Mouse (Mus musculus): ENCODE data around the gene Snrk. TPM values are rescaled to one million over a fixed set of nuclear protein-coding genes. Genes with fewer than 3 reads are reported as not detected.

The Snrk gene
- polyA plus RNA-seq, 1 experiment from 2014 or later = 37.2 TPM

DNA sequence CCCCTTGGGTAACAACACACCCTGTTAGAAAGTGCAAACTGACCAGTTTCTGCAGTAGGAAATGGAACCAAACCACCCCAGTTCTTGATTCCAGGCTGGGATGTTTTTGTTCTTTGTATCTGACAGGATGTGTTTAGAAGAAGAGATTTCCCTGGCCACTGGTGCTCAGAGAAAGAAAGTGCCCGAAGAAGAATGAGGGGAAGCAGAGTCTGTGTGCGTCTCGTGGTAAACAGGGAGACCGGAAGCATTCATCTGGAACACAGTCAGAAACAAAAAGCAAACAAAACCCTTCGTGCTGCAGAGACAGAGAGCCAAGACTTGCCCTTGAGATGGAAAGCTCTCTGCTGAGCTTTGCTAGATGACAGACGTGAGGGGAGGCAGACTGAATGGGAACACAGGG is 32.0 kb upstream of the Snrk start:
- Histone ChIP-seq H3K27me3 (ENCODE audit: control insufficient read depth, insufficient read depth, low read length) (no peaks in the 10 kb centered on the region), H3K4me1 (ENCODE audit: control insufficient read depth, insufficient read depth, low read length) (peaks cover 17% of the 10 kb centered on the region; the same call in 1 of the 2 replicates), H3K4me2 (replicated peaks; ENCODE audit: low read depth, low read length) (no peak overlapping the region), H3K4me3 (ENCODE audit: low read depth, low read length) (no peak overlapping the region), H3K9me3 (ENCODE audit: control insufficient read depth, low read depth, low read length) (no peaks in the 10 kb centered on the region), H3K36me3 (ENCODE audit: control insufficient read depth, insufficient read depth, low read length) (no peaks in the 10 kb centered on the region), H3K9ac (replicated peaks; ENCODE audit: low read depth, low read length) (no peak overlapping the region), H3K27ac (ENCODE audit: low read length) (peak overlapping the region; percentile 44; the same call in 1 of the 2 replicates)
- WGBS = 8% methylated on average over 6 of the region's 6 CpGs
- no peak for ATAC-seq (ENCODE audit: insufficient number of reproducible peaks, insufficient read depth, low FRiP score, low read depth)

DNA sequence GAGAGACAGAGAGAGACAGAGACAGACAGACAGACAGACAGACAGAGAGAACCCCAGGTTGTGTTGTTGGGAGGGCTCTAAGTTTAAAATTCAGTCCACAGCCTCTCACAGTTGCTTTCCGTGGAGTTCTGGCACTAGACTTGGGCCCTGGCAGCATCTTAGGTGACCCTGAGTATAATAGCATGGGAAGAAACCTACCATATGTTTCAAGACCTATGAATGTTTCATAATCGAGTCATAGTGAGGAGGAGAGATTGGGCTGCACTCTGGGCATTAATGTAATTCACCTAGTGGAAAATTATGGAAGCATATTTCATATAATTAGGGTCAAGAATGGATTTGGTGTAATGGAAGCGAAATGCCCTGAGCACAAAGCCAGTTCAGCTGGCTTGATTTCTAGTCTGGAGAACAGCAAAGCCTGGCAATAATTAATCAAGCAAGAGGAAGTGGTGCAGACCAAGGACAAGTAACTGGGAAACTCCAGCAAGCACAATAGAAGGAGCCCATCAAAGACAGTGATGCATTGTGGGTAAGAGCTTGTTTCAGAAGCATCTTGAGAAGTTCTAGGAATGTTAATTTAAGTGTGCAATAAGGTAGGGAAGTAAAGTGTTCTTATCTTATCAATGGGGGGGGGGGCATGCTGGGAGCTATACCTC is 31.4 kb upstream of the Snrk start:
- Histone ChIP-seq H3K9ac (replicated peaks; ENCODE audit: low read depth, low read length) (no peak overlapping the region), H3K4me1 (ENCODE audit: control insufficient read depth, insufficient read depth, low read length) (peaks cover 17% of the 10 kb centered on the region; the same call in 1 of the 2 replicates), H3K27me3 (ENCODE audit: control insufficient read depth, insufficient read depth, low read length) (no peaks in the 10 kb centered on the region), H3K36me3 (ENCODE audit: control insufficient read depth, insufficient read depth, low read length) (no peaks in the 10 kb centered on the region), H3K4me3 (ENCODE audit: low read depth, low read length) (no peak overlapping the region), H3K9me3 (ENCODE audit: control insufficient read depth, low read depth, low read length) (no peaks in the 10 kb centered on the region), H3K4me2 (replicated peaks; ENCODE audit: low read depth, low read length) (no peak overlapping the region), H3K27ac (ENCODE audit: low read length) (peak overlapping the region; percentile 44; the same call in 1 of the 2 replicates)
- 65% methylated on average over 3 of the region's 3 CpGs for WGBS
- ATAC-seq (ENCODE audit: insufficient number of reproducible peaks, insufficient read depth, low FRiP score, low read depth) = no peak

DNA sequence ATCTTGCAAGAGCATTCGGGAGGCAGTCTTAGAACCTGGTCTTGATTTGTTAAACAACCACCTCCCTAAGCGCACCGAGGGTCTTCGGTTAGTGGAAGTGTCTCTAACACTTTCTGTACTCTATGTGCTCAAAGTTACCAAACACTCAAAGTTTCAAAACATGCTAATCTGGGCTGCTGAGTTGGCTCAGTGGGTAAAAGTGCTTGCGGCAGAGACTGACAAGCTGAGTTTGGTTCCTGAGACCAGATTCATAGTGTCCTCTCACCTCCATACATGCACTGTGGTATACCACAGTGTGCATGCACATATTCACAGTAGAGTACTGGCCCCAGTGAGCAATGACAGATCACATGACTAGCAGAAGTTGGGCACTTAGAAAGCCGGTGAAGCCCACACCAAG is 30.0 kb upstream of the Snrk start:
- Histone ChIP-seq H3K4me3 (ENCODE audit: low read depth, low read length) (no peak overlapping the region), H3K9me3 (ENCODE audit: control insufficient read depth, low read depth, low read length) (no peaks in the 10 kb centered on the region), H3K36me3 (ENCODE audit: control insufficient read depth, insufficient read depth, low read length) (no peaks in the 10 kb centered on the region), H3K9ac (replicated peaks; ENCODE audit: low read depth, low read length) (no peak overlapping the region), H3K27me3 (ENCODE audit: control insufficient read depth, insufficient read depth, low read length) (no peaks in the 10 kb centered on the region), H3K4me2 (replicated peaks; ENCODE audit: low read depth, low read length) (no peak overlapping the region), H3K4me1 (ENCODE audit: control insufficient read depth, insufficient read depth, low read length) (peaks cover 28% of the 10 kb centered on the region; the same call in 1 of the 2 replicates), H3K27ac (ENCODE audit: low read length) (no peak overlapping the region)
- 85% methylated on average over 6 of the region's 6 CpGs for WGBS
- ATAC-seq (ENCODE audit: insufficient number of reproducible peaks, insufficient read depth, low FRiP score, low read depth) = no peak

GRCm38 (mm10) chr9:122091171-122091570 is 25.9 kb upstream of the Snrk start:
- 58% methylated on average over 7 of the region's 7 CpGs for WGBS
- no peaks in the 10 kb centered on the region for H3K9me3 ChIP-seq (ENCODE audit: control insufficient read depth, low read depth, low read length)
- no peak for ATAC-seq (ENCODE audit: insufficient number of reproducible peaks, insufficient read depth, low FRiP score, low read depth)
- no peaks in the 10 kb centered on the region for H3K36me3 ChIP-seq (ENCODE audit: control insufficient read depth, insufficient read depth, low read length)
- no peak overlapping the region; the same call in 1 of the 2 replicates for H3K27ac ChIP-seq (ENCODE audit: low read length)
- H3K4me2 ChIP-seq (replicated peaks; ENCODE audit: low read depth, low read length) = no peak overlapping the region
- H3K27me3 ChIP-seq (ENCODE audit: control insufficient read depth, insufficient read depth, low read length) = no peaks in the 10 kb centered on the region
- H3K4me1 ChIP-seq (ENCODE audit: control insufficient read depth, insufficient read depth, low read length) = peaks cover 25% of the 10 kb centered on the region; the same call in 1 of the 2 replicates
- H3K4me3 ChIP-seq (ENCODE audit: low read depth, low read length) = no peak overlapping the region
- no peak overlapping the region for H3K9ac ChIP-seq (replicated peaks; ENCODE audit: low read depth, low read length)

GRCm38 (mm10) chr9:122091782-122092228 is 25.3 kb upstream of the Snrk start:
- Histone ChIP-seq H3K36me3 (ENCODE audit: control insufficient read depth, insufficient read depth, low read length) (no peaks in the 10 kb centered on the region), H3K27me3 (ENCODE audit: control insufficient read depth, insufficient read depth, low read length) (no peaks in the 10 kb centered on the region), H3K4me1 (ENCODE audit: control insufficient read depth, insufficient read depth, low read length) (peaks cover 22% of the 10 kb centered on the region; the same call in 1 of the 2 replicates), H3K9ac (replicated peaks; ENCODE audit: low read depth, low read length) (no peak overlapping the region), H3K27ac (ENCODE audit: low read length) (peak overlapping the region; percentile 52; the same call in 1 of the 2 replicates), H3K4me3 (ENCODE audit: low read depth, low read length) (no peak overlapping the region), H3K9me3 (ENCODE audit: control insufficient read depth, low read depth, low read length) (no peaks in the 10 kb centered on the region), H3K4me2 (replicated peaks; ENCODE audit: low read depth, low read length) (no peak overlapping the region)
- no peak for ATAC-seq (ENCODE audit: insufficient number of reproducible peaks, insufficient read depth, low FRiP score, low read depth)
- WGBS = 18% methylated on average over 5 of the region's 5 CpGs

DNA sequence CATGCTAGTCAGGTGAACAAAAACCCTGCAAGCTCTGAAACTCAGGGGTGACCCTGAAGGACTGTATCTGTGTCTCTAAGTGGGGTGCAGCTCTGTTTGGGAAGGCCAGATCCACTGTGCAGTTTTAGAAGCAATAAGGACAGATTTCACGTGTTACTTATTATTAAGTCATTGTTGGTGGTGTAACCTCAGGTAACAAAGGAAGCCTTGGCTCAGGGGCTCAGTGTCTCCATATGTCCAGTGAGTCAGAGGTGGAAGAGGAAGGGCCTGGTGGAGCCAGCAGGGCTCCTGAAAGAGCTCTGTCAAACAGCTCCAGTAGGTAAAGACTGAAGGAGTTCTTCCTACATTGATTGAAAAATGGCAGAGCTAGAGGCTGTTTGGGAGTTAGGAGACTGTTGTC is 22.9 kb upstream of the Snrk start:
- Histone ChIP-seq H3K4me1 (ENCODE audit: control insufficient read depth, insufficient read depth, low read length) (peaks cover 13% of the 10 kb centered on the region; the same call in 1 of the 2 replicates), H3K9ac (replicated peaks; ENCODE audit: low read depth, low read length) (no peak overlapping the region), H3K27ac (ENCODE audit: low read length) (no peak overlapping the region), H3K27me3 (ENCODE audit: control insufficient read depth, insufficient read depth, low read length) (no peaks in the 10 kb centered on the region), H3K4me2 (replicated peaks; ENCODE audit: low read depth, low read length) (no peak overlapping the region), H3K9me3 (ENCODE audit: control insufficient read depth, low read depth, low read length) (no peaks in the 10 kb centered on the region), H3K4me3 (ENCODE audit: low read depth, low read length) (no peak overlapping the region), H3K36me3 (ENCODE audit: control insufficient read depth, insufficient read depth, low read length) (no peaks in the 10 kb centered on the region)
- no peak for ATAC-seq (ENCODE audit: insufficient number of reproducible peaks, insufficient read depth, low FRiP score, low read depth)
- WGBS = 88% methylated on average over 1 of the region's 1 CpGs

DNA sequence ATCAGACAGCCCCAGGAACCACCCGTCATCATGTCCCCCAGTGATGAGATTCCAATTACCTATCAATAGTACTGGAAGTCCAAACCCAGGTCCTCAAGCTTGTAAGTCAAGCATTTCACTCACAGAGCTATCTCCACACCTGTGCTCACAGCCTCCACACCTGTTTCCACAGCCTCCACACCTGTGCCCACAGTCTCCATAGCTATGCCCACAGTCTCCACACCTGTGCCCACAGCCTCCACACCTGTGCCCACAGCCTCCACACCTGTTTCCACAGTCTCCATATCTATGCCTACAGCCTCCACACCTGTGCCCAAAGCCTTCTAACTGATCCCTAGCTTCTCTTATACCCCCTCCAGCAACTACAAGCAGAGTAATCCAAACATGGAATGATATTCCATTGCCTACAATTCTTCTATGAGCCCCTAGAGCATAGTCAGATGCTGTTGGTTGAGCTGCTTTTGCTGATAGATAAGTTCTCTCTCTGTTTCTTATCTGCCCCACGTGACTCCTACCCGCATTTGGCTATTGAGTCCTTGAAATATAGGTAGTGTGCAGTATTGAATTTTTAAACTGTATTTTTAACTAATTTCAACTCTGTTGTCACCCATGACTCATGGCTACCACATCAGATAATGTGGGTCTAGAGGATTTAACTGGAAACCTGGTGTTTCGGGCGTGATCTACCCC is 20.1 kb upstream of the Snrk start:
- H3K4me2 ChIP-seq (replicated peaks; ENCODE audit: low read depth, low read length) = no peak overlapping the region
- H3K9ac ChIP-seq (replicated peaks; ENCODE audit: low read depth, low read length) = no peak overlapping the region
- no peaks in the 10 kb centered on the region for H3K36me3 ChIP-seq (ENCODE audit: control insufficient read depth, insufficient read depth, low read length)
- no peaks in the 10 kb centered on the region for H3K27me3 ChIP-seq (ENCODE audit: control insufficient read depth, insufficient read depth, low read length)
- H3K4me1 ChIP-seq (ENCODE audit: control insufficient read depth, insufficient read depth, low read length) = peaks cover 3% of the 10 kb centered on the region; the same call in 1 of the 2 replicates
- ATAC-seq (ENCODE audit: insufficient number of reproducible peaks, insufficient read depth, low FRiP score, low read depth) = no peak
- no peaks in the 10 kb centered on the region for H3K9me3 ChIP-seq (ENCODE audit: control insufficient read depth, low read depth, low read length)
- H3K27ac ChIP-seq (ENCODE audit: low read length) = no peak overlapping the region
- H3K4me3 ChIP-seq (ENCODE audit: low read depth, low read length) = no peak overlapping the region
- 90% methylated on average over 5 of the region's 5 CpGs for WGBS

DNA sequence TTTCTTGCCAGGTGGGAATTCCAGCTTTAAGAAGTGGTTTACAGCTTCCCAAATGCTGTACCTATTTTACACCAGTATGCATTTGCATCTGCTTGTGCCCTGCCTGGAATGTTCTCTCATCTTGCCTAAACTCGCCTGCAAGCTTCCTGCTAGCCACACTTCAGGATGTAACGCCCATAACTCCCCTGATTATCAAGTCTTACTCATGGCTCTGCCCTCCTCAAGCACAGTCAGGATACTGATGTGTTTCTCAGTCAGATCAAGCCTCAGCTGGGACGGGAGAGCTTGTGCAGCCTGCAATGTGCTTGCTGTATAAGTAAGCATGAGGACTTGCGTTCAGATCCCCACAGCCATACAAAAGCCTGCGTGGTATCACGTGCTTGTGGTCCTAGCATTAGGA is 19.5 kb upstream of the Snrk start:
- H3K4me1 ChIP-seq (ENCODE audit: control insufficient read depth, insufficient read depth, low read length) = no peaks in the 10 kb centered on the region
- no peaks in the 10 kb centered on the region for H3K36me3 ChIP-seq (ENCODE audit: control insufficient read depth, insufficient read depth, low read length)
- WGBS = 65% methylated on average over 6 of the region's 6 CpGs
- H3K4me2 ChIP-seq (replicated peaks; ENCODE audit: low read depth, low read length) = no peak overlapping the region
- no peak overlapping the region for H3K9ac ChIP-seq (replicated peaks; ENCODE audit: low read depth, low read length)
- no peak for ATAC-seq (ENCODE audit: insufficient number of reproducible peaks, insufficient read depth, low FRiP score, low read depth)
- H3K4me3 ChIP-seq (ENCODE audit: low read depth, low read length) = no peak overlapping the region
- no peaks in the 10 kb centered on the region for H3K27me3 ChIP-seq (ENCODE audit: control insufficient read depth, insufficient read depth, low read length)
- no peaks in the 10 kb centered on the region for H3K9me3 ChIP-seq (ENCODE audit: control insufficient read depth, low read depth, low read length)
- no peak overlapping the region for H3K27ac ChIP-seq (ENCODE audit: low read length)
